Mouse (Mus musculus) C2C12 (cell line): Measurements from ENCODE around the gene Pip5kl1.

Experiments used
- CTCF ChIP-seq: IDR thresholded peaks from one replicate; pipeline ENCODE4 v1.5.1; 2011; ENCODE audit not compliant: control insufficient read depth, insufficient read depth, insufficient read length
- USF1 ChIP-seq: IDR thresholded peaks from one replicate; pipeline ENCODE4 v1.6.1; 2011; ENCODE audit warnings: low read depth, mild to moderate bottlenecking, control low read depth, moderate library complexity

GRCm38 (mm10) chr2:32568941-32569340 lies 5.7 kb upstream of the Pip5kl1 start:
- TF ChIP-seq USF1 (no peak), CTCF (no peak)
